Mouse (Mus musculus) urinary bladder, postnatal 10 days (tissue): ENCODE results near the gene Galnt2.

Source experiments
- DNase-seq: peaks from one replicate; pipeline ENCODE4 v3.0.0; 2022; ENCODE audit warnings: low spot score

Gene Galnt2

DNA sequence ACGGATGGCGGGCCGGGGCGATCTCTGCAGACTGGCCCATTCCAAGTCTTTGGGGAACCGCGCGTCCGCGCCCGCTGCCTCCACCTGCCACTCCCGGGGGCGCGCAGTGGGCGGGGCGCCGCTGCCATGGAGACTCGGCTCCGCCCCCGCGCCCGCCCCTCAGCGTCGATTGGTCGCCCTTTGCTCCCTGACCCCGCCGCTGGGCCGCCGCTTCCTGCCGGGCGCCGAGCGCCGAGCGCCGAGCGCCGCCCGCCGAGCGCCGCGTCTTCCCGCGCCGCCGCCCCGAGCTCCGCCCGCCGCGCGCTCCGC lies at the start of gene Galnt2:
Galnt2 (plus strand) TSS at position 216 of the 309 bp plus-strand sequence.
- peak; percentile 49 for DNase-seq

DNA sequence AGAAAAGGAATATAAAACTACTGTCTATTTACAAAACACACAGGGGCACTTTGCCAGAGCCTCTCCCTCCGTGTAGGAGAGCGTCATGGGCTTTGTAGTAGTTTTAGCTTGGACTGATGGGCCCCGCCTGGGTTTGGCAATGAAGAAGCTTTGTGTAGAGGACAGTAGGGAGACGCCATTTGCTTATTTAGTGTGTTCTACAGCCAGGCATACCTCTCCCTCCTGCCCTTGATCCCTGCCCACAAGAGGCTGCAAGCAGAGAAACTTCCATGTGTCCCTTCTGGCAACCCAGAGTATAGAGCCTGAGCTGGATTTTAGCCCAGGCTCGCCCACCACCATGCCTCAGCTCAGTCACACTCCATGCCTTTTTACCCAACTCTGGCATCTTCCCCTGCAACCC lies 49.4 kb upstream of the Galnt2 start:
- DNase-seq = no peak

DNA sequence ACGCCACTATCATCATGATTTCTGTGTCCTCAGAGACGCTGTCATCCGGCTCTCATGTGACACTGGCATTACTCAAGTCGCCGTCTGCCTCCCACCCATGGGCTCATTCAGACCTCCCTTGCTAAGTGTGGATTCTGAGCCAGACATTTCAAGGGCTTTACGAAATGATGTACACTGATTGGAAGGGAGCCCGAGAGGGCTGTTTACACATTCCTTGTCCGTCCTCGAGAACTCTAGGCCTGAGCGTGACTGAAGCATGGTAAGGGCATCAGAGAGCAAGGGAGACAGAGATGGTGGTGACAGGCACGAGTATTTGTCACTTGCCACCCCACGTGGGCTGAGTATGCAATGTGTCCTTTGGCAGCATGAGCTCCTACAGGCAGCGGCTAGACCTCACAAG lies 49.0 kb upstream of the Galnt2 start:
- no peak for DNase-seq

GRCm38 (mm10) chr8:124184078-124184477 lies 47.1 kb upstream of the Galnt2 start:
- no peak for DNase-seq

GRCm38 (mm10) chr8:124184507-124184906 lies 46.7 kb upstream of the Galnt2 start:
- no peak for DNase-seq

DNA sequence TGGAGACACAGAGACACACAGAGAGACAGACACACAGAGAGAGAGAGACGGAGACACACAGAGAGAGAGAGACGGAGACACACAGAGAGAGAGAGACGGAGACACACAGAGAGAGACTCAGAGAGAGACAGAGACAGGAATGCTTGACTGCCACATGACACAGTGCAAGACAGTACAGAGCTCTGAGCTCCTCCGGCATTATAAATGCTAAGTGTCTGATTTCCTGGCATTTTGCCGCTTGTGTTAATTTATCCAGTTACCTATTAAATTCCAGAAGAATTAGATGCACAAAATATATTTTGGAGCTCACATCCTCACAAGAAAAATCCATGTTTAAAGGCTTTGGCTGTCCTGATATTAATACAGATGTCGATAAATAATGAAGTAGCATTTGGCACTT lies 46.1 kb upstream of the Galnt2 start:
- DNase-seq = no peak

DNA sequence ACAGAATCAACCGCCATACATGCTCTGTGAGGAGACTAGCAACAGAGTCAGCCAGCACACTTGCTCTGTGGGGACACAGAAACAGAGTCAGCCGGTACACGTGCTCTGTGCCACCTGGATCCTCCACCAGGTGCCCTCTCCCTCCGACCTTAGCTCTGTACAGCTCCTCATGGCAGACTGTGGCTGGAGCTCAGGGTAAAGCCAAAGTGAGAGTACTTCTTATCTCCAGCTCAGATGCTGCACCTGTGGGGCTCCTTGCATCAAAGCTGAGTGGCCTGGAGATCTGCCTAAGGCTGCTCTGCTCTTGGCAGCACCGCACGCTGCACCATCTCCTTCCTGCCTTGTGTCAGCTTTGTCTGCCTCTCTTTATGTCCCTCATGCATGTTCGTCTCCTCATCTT lies 40.8 kb upstream of the Galnt2 start:
- DNase-seq = no peak

DNA sequence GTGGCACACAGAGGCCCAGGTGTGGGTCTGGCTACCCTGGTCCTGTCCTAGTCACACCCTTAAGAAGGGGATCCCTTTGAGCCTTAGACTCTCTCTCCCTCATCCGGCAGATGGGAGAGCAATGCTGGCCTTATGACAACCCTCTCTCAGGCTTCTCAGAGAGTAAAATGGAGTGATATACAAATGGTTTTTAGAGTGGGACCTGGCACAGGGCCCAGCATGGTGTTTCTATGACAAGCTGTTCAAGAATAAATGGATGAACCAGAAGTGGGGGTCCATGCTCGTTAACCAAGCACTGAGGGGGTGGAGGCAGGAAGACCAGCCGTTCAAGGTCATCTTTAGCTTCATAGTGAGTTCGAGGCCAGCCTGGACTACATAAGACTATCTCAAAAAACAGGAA lies 38.9 kb upstream of the Galnt2 start:
- DNase-seq = no peak

DNA sequence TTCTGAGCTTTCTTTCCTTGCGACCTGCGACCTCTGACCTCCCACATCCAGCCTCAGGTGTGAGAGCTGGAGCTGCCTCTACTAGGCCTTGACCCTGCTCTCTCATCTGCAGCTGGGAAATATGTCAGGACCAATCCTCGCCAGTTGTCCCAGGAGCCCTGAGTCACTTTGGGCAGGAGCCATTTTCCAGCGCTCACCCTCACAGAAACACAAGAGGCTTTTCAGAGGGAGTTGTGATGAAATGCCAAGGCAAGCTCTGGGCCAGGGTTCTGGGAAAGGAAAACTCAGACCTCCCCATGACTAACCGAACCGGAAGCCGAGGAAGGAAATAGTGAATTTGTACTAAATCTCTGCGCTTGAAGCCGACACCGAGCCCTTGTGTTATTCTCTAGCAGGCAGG lies 38.2 kb upstream of the Galnt2 start:
- no peak for DNase-seq

- no peak for DNase-seq
Observed at GRCm38 (mm10) chr8:124193992-124194391, 37.2 kb upstream of the Galnt2 start.

DNA sequence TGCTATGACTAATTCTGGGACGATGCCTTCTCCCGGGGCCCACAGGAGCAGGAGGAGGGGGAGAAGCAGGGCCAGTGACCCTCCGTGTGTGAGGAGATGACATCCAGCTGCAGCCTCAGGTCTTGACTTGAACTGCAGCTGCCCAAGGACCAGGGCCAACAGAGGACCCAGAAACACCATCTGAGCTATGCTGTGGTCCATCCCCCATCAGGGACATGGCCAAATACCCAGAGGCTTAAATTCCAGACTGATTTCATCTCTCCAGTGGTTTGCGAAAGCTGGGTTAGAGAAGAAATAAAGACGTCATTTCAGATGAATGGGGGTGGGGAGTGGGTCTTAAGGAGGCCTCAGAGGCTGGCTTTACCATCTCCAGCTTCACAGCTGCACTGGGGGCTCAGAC lies 35.0 kb upstream of the Galnt2 start:
- DNase-seq = no peak

GRCm38 (mm10) chr8:124196797-124197196 lies 34.4 kb upstream of the Galnt2 start:
- no peak for DNase-seq

DNA sequence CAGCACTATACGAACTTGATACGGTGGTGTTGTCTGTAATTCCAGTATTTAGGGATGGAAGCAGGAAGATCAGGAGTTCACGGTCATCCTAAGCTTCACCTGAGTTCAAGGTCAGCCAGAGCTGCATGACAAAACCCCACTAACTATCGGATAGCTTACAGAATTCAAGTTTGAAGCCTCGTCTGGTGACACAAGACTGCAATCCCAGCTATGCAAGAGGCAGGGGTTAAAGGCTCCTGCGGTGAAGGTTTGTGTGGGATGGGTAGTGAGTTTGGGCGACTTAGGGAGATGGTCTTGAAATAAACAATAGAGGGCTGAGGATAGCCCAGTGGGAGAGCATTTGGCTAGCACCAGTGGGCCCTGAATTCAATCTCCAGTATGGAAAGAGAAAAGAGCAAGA lies 33.0 kb upstream of the Galnt2 start:
- no peak for DNase-seq

- no peak for DNase-seq
Observed at GRCm38 (mm10) chr8:124200400-124200799, 30.8 kb upstream of the Galnt2 start.

GRCm38 (mm10) chr8:124201706-124202105 lies 29.5 kb upstream of the Galnt2 start:
- DNase-seq = no peak

DNA sequence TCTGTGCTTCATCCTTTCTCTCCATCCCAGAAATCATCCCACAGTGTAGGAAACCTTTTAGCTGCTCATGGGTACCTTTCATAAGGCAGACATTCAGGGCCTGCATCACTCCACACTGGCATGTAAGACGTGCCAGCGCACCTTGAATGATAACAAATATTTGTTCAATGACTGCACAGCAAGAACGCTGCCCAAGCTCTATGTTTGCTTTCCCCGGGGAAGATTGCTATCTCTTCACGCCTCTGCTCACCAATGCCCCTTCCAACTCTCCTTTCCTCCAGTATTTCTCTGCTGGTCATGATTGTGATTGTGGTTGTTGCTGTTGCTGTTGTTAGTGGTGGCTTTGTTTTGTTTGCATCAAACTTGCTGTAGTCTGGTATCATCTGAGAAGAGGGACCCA lies 28.3 kb upstream of the Galnt2 start:
- DNase-seq = no peak

GRCm38 (mm10) chr8:124204001-124204601 lies 27.1 kb upstream of the Galnt2 start:
- DNase-seq = no peak

DNA sequence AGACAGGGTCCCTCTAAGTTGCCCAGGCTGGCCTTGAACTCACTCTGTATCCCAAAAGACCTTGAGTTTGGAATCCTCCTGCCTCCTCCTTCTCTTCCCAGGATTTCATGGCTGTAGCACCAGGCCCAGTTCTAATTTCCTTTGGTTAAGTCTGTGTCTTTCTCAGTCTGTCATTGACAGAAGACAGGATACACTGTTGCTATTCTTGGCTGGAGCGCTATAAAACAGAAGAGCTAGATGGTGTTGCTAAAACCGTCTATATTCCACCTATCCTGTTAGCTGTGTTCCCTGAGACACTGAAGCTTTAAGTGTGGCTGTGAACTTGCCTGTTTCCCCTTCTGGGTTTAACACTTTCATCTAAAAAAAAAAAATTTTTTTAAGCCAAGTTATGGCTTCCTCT lies 19.0 kb upstream of the Galnt2 start:
- DNase-seq = no peak

DNA sequence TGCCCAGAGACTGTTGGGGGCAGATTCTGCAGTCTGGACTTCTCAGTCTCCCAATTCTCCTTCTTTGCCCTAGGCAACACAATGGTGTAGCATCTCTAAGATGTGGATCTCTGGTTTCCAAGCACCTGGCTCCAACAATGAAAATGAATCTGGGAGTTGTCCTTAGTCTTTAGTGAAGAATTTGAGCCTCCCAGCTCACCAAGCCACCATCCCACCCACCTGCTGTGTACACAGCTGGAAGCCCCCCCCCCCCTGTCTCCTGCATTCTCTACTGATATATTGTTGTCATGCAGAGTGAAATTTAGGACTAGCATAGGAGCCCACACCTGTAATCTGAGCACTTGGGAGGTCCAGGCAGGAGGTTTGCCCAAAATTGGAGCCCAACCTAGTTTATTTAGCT lies 14.2 kb upstream of the Galnt2 start:
- DNase-seq = no peak

GRCm38 (mm10) chr8:124229883-124230282 lies 1.3 kb upstream of the Galnt2 start:
- no peak for DNase-seq

DNA sequence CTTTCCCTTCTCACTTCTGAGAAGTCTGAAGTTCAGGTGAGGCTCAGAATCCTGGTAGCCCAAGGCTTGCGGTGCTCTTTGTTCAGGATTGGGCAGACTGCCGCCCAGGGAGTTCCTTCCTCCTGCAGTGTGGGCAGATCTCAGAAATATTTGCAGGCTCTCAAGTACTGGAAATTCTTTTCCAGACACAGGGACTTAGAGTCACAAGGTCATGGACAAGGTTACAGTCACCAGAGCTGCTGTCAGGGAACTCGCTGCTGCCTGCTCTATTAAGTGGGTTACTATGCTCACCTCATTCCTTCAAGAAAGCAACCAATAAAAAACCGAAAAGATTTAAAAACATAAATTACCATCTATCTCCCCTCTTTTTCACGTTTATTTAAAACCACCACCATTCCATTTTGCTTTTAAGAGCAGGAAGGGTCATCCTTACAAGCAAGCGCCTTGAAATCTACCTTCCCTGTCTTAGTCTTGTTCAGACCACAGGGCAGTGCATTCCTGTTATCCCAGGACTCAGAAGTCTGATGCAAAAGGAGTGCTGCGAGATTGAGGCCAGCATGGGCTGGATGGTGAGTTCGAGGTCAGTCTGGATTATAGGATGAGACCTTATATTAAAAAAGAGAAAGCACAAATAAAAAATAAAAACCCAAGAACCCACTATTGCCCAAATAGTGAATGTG lies 555 bp upstream of the Galnt2 start:
- no peak for DNase-seq

DNA sequence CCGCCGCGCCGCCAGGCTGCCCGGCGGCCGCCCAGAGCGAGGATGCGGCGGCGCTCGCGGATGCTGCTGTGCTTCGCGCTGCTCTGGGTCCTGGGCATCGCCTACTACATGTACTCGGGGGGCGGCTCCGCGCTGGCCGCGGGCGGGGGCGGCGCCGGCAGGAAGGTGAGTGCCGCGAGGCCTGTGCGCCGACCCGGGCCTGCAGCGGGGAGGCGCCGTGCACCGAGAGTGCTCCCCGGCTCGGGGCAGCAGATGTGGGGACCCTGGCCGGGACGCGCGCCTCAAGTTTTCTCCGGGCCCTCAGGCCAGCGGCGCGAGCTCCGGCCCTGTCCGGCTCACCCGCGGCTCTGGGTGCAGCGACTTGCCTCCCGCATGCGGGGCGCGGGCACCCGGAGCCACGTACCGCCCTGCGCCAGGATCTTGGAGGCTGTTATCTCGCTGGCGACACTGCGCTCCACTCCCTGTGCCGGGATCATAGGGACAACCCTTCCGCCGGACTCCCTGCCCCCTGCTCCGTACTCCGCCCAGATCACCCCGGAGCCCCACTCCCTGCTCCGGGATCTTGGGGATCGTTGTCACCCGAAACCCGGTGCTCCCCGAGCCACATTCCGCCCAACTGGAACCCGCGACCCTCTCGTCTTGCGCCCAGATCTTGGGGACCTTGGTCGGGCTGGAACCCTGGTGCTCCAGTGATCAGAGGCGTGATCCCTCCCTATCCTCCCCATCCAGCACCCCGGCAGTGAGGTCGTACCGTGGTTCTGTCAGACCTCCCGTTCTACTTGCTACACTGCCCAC lies 491 bp downstream of the Galnt2 start:
- no peak for DNase-seq

- no peak for DNase-seq
Observed at GRCm38 (mm10) chr8:124232280-124232600, 1.0 kb downstream of the Galnt2 start.

DNA sequence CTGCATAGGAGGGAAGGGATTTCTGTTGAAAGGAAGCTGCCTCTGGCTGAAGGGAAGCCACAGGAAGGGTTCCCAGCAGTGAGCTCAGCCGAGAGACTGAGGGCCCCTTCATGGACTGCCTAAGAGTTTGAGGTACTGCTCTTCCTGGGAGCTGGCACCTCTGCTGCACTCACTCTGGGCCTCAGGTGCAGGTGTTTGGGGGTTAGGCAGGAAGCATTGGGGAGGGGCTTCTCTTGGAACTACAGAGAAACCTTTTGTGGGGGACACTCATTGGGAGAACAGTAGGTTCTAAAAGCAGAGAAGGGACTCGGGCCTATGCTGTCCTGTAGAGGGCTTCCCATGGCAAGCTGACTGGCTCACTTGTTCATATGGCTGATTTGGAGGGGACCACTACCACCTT lies 3.3 kb downstream of the Galnt2 start:
- DNase-seq = no peak
